Mouse (Mus musculus): ENCODE data around the gene Vgf. TPM values are rescaled to one million over a fixed set of nuclear protein-coding genes. Genes with fewer than 3 reads are reported as not detected.

The Vgf gene
- total RNA-seq, 2 experiments from 2014 or later: not detected

DNA sequence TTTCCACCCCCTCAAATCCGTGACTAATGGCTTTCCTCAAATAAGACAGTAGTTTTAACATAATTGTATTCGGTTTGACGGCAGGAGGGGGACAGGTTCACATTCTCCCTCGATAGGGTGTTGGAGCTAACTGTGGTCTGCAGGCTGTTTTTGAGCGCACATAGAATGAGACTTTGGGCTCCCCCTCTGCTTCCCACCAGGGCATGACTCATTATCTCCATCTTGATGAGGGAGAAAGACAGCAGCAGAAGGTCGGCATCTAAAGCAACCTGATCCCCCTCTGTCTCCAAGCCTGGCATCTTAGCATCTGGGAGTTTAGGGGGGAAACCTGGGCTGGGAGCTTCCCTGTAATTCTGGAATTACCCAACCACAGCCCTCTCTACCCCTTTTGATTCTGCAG is 39.3 kb downstream of the Vgf start:
- no peak for DNase-seq
- intact Hi-C loops (cut with DNase I; ENCODE audit: low total_unique reads): no loop called here

DNA sequence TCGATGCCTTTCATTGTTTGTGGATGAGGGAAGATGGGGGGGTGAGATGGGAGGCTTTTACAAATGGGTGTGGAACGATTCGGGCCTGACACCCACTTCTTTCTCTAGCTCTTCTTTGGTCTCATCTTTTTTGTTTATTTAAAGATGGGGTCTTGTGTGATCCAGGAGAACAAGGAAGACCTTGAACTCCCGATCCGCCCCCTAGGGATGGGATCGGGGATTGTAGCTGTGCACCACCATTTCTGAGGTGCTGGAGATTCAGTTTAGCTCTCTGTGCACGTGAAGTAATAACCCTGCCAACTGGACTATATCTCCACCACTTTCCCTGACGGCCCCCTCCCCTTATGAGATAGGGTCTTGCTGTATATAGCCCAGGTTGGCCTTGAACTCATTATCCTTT is 39.7 kb downstream of the Vgf start:
- intact Hi-C loops (cut with DNase I; ENCODE audit: low total_unique reads): no loop called here
- no peak for DNase-seq

DNA sequence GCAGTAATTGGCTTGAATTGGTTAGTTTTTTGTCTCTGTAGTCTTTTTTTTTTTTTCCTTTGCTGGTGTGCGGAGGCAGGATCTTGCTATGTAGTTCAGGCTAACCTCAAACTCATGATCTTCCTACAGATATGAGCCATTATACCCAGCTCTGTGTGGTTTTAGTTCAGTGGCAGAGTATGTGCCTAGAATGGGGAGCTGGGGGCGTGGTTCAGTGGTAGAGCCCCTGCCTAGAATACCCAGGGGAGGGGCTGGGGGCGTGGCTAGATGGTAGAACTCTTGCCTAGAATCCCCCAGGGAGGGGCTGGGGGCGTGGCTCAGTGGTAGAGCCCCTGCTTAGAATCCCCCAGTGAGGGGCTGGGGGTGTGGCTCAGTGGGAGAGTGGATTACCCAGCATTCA is 42.5 kb downstream of the Vgf start:
- no peak for DNase-seq
- intact Hi-C loops (cut with DNase I; ENCODE audit: low total_unique reads): no loop called here

DNA sequence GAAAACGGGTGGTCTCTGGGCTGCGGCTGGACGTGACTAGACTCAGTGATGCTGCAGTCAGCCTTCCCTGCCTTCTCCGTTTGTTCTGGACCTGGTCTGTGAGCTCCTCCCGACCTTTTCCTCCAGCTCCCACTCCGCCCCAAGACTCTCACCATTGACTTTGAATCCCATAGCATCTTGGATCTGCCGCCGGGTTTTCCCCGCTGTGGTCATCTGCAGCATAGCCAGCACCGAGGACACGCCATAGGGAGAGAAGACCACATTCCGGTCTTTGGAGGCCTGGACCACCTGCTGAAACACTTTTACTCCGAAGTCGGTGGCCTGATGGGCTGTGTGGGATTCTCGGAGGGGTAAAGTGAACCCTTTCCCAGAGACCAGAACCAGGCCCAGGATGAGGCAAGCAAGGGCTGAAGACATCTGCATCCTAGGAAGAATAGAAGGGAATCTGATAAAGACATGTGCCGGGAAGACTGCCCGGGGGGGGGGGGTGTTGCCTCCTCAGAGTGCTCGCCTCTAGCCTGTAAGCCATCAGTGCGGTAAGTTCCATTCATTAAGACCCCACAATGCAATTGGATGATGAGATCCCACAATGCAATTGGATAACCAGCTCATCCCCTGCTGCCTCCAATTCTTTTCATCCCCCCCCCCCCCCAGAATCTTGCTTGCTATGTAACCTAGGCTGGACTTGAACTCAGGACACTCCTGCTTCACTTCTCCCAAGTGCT is 44.9 kb downstream of the Vgf start:
- intact Hi-C loops (cut with DNase I; ENCODE audit: low total_unique reads): no loop called here

DNA sequence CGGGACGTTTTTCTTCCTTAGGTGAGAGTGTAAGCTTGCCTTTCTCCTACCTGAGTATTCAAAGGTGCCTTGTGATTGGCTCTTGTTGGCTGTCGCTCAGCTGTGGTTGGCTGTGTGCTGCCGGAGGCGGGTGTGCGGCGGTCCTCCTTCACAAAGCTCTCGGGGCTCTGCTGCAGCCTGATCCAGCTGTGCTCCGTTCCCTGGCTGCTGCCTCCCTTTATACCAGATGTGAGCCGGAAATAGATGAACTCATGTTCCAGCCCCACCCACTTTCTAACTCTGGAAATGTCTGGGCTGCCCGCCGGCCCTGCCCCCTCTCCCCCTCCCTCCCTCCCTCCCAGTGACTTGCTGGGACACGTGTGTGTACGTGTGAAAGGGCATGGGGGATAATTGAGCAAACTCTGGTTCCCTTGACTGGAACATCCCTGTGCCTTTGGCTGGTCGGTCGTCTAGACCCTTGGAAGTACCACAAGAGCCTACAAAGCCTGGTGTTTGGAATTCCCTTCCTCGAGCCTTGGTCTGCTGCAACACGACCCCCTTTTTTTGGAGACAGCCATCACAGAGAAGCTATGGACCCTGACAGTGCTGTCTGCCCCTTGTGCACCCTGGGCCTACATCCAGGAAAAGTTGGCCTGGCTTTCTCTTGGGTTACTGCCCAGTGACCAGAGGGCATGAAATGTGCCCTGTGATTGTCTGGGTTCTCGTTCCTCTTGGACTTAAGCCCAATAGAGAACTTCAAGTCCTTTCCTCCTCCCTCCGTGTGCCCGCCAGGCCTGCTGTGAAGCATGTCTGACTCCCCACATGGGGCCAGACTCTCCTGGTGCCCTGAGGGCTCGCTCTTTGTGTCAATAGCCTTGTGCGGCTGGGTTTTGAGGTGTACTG is 46.1 kb downstream of the Vgf start, which contains the start of gene Serpine1:
TSS of gene Serpine1 (minus strand) at position 190 of the 882 bp plus-strand sequence.
- intact Hi-C loops (cut with DNase I; ENCODE audit: low total_unique reads): no loop called here
- DNase-seq: peak; percentile 85

More for the DNA sequence above, 44.9 kb downstream of the Vgf start:
- no peak for DNase-seq

DNA sequence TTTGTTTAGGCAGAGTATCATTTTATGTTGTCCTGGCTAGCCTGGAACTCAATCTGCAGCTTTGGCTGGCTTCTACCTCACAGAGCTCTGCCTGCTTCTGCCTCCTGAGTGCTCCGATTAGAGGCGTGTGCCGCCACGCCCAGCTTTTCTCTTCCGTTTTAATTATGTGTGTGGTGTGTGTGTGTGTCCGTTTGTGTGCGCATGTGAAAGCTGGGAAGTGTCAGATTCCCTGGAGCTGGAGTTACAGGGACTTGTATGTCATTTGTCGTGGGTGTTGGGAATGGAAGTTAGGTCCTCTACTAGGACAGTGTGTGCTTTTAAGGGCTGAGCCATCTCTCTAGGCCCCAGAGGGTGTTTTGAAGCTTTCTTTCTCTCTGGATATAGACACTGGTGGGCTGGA is 46.9 kb downstream of the Vgf start:
- intact Hi-C loops (cut with DNase I; ENCODE audit: low total_unique reads): no loop called here
- no peak for DNase-seq

DNA sequence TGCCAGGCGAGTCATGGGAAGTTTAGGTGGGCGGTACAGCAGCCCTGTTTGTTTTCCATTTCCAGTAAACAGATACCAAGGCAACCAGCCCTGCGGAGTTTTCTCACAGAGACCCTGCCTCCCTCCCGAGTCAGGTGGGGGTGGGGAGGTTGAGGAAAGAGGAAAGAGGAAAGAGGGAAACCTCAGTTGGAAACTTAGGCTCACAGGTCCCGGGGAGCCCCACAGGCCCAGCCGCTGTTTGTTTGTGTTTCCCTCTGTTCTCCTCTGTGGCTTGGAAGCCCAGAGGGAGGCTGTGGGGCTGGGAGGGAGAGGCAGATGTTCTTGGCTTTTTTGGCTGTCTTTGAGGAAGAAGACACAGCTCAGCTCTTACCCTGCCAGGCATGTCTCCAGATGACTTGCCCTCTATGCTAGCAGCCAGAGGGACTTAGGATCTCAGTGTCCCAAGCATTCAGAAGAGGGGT is 48.0 kb downstream of the Vgf start:
- intact Hi-C loops (cut with DNase I; ENCODE audit: low total_unique reads): no loop called here
- peak; percentile 58 for DNase-seq

DNA sequence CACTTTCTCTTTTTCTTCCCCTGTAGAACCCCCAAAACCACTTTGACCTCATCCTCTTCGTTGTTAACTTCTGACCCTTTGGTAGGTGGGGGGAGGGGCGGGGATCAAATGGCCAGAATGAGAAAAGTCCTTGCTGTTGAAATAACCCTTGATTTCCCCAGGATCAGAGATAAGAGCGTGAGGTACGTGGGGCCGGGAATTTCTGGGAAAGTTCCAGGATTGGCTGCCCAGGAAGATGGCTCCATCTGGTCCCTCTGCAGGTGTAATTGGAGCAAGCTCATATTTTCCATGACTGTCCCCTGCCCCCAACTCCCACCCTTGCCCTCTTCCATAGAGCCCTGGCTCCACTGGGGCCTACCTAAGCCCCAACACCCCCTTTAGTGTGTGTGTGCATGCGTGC is 49.5 kb downstream of the Vgf start:
- no peak for DNase-seq
- intact Hi-C loops (cut with DNase I; ENCODE audit: low total_unique reads): no loop called here

DNA sequence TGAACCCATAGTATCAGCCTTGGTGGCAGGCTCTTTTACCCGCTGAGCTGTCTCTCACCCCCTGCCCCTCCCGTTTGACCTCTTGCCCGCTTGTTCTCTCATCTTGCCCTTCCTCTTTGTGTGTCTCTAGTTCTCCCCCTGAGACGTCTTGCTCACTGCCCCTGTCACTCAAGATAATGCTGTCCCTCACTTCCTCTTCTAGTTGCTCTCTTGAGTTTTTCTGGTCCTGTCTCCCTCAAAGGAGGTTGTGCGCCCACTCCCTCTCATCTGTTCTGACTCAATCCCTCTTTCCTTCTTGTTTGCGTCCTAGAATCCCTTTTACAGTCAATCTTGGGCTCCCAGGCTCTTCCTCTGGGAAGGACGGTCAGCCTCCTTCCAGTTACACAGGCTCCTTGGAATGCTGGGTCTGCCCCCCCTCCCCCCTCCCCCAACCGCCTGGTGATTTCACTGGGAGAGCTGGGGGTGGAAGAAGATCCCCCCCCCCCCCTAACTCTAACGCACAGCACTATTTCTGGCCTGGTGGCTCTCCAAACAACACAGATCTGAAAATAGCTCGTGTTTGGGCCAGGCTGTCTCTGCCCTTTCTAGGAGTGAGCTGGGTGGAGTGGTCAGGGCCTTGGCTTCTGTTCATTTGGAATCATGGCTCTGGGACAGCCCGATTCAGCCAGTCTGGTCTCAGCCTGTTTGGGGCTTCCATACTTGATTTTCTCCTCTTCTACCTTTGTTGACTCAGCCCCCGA is 50.2 kb downstream of the Vgf start:
- intact Hi-C loops (cut with DNase I; ENCODE audit: low total_unique reads): no loop called here
- peak; percentile 58 for DNase-seq

DNA sequence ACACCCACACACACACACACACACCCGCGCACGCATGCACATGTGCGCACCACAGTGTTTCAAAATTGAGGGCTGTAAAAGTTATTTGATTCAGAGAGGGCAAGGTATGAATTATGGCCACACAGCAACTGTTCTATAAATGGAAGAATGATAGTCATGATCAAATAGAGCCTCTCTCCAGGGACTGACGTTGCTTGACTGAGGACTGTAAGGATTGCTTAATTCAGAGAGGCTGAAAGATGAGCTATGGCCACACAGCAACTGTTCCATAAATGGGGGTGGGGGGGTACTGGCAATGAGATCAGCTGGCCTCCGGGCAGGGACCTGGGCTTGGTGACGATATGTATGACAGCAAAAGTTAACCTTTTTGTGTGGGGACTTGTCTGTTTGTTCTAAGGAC is 51.0 kb downstream of the Vgf start:
- DNase-seq: no peak
- intact Hi-C loops (cut with DNase I; ENCODE audit: low total_unique reads): no loop called here

DNA sequence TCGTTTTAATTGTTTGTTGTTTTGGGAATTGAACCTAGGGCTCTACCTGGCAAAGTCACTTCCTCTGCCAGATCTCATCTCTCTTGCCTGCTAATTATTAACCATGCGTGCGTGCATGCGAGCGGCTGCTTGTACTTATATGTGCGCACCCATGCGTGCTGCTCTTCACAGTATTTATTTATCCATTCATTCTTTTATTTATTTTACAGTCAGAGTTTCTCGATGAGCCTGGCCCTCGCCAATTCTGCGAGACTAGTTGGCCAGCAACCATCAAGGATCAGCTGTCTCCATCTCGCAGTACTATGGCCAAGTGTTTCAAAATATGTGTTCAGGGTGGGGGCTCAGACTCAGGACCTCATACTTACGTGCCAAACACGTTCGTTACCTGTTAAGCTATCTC is 51.8 kb downstream of the Vgf start:
- peak; percentile 32 for DNase-seq
- intact Hi-C loops (cut with DNase I; ENCODE audit: low total_unique reads): no loop called here

DNA sequence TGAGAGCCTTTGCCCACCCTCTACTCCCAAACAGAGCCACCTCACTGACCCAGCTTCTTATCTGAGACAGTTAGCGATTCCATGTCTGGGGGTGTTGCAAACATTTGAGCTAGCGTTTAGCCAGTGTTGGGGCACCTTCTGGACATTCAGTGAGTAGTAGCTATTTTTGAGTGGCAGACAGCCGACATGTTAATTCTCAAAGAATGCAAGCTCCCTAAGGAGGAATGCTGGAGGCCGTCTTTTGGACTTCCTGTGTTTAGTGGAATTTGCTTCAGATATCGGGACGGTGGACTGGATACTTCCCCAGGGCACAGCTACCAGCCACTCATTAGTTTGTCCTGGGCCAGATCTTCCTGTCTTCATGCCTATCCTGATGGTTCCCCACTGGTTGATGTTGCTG is 52.4 kb downstream of the Vgf start:
- no peak for DNase-seq
- intact Hi-C loops (cut with DNase I; ENCODE audit: low total_unique reads): no loop called here

DNA sequence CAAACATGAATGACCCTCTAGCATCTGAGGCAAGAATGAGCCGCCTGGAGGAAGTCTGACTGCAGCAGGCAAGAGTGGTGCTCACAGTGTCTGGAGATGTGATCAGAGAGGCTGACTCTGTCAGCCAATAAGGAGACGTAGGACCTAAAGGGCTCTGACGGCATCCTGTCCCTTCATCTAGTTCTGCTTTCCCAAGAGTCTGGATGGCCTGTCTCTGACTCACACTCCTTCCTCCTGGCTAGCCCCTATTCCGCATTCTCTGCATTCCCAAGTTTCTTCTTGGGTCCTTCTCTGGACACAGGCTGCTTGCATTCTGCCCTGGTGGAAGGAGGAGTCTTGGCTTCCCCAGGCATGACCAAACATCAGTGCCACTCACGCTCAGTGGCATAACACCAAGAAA is 53.7 kb downstream of the Vgf start:
- peak; percentile 18 for DNase-seq
- intact Hi-C loops (cut with DNase I; ENCODE audit: low total_unique reads): no loop called here

Small RNA genes lying within 50 kb of the gene (microRNA-seq; reads per million reads assigned to microRNA genes)
- gene Mir702: 4.0 to 8.0 reads per million in 2 experiments

Other genes with a start within 250 kb of the Vgf start
- gene Col26a1, start 143.2 kb upstream of the Vgf start, total RNA-seq (2021): 10 to 100 TPM; 11.7 to 13.5 TPM
- 1 to 10 TPM; 5.4 to 6.2 TPM for gene Ift22, start 118.2 kb upstream of the Vgf start, total RNA-seq (2021)
- 100 to 1,000 TPM; 154 to 159 TPM for gene Fis1, start 73.1 kb upstream of the Vgf start, total RNA-seq (2021)
- gene Cldn15, start 59.8 kb upstream of the Vgf start, total RNA-seq (2021): 1 to 10 TPM; 2.0 to 2.1 TPM
- 10 to 100 TPM; 21.8 to 24.3 TPM for gene Plod3, start 39.4 kb upstream of the Vgf start, total RNA-seq (2021)
- gene Znhit1, start 38.4 kb upstream of the Vgf start, total RNA-seq (2021): 10 to 100 TPM; 49.2 to 51.1 TPM
- gene Ap1s1, start 19.7 kb downstream of the Vgf start, total RNA-seq (2021): 10 to 100 TPM; 24.3 to 26.0 TPM
- gene Serpine1, start 45.9 kb downstream of the Vgf start, total RNA-seq (2021): 1 to 10 TPM; 1.2 to 1.9 TPM
- 1 to 10 TPM; 7.6 to 9.1 TPM for gene Trim56, start 89.8 kb downstream of the Vgf start, total RNA-seq (2021)
- not detected for gene Muc3, start 122.9 kb downstream of the Vgf start, total RNA-seq (2021)
- gene Muc3a, start 186.0 kb downstream of the Vgf start, total RNA-seq (2021): under 1 TPM; 0.21 to 0.31 TPM